Mouse (Mus musculus) Patski (cell line): ENCODE measurements at regions not wholly inside any gene's neighbourhood (a gene's known extent, or its start where the extent isn't known, plus 50 kb on each side); places are given as distances from the start of the nearest gene placed in this dataset.

Source experiments
- ATAC-seq: fragments of 100-300 bp; one replicate; pipeline ENCODE4 v1.8.0; 2021
- CTCF ChIA-PET: fragments of 350-600 bp; sonication (Branson Sonifier 250); formaldehyde crosslinking; loops from one replicate; lab custom pipeline; 2022; ENCODE audit warnings: inconsistent platforms; lab: Charles Lee
- POLR2A ChIA-PET: fragments of 350-600 bp; sonication (Branson Sonifier 250); formaldehyde crosslinking; loops from one replicate; lab custom pipeline; 2022; ENCODE audit warnings: antibody characterized with exemption, inconsistent platforms; lab: Charles Lee
- DNase-seq: peaks from one replicate; pipeline ENCODE4 v3.0.0-alpha.2; 2011; ENCODE audit warnings: low read depth, low spot score
- H3K27me3 ChIP-seq: fragments of 371-371 bp; one replicate; pipeline ENCODE4 v1.5.1; 2021
- CTCF ChIP-seq: fragments of 100-300 bp; IDR thresholded peaks from one replicate; pipeline ENCODE4 v1.5.1; 2021
- in situ Hi-C: fragments of 300-500 bp; cut with MboI; formaldehyde crosslinking; loops from 3 replicates; pipeline ENCODE4 v1.11.1; 2018; ENCODE audit warnings: low pct_unique_long_range_greater_than_20kb, mixed read lengths

DNA sequence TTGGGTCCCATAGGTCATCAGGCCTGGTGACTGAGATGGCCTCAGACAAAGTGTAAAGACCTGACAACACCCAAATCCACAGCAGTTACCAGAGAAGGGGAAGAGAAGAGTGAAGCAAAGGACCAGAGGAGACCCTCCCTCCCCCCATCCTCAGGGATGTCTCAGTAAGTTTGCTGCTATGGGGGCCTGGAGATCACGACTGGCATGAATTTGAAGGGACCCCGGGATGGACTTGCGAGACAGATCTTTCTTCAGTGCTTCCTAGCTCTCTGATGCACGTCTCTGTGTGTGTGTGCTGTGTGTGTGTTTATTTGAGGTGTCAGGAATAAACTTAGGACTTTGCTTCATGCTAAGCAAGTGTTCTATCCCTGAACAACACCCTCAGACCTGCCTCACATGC, 70.1 kb upstream of the Epcam start:
- ATAC-seq (no peak), DNase-seq (no peak)
- in situ Hi-C loops: no loop called here
- CTCF ChIA-PET: no interaction called here
- POLR2A ChIA-PET: interaction anchor here (0.5 kb wide), 1 partner anchor 1205 kb away, joined by 5 read pairs; no protein-coding TSS in a partner anchor
- H3K27me3 ChIP-seq: no peaks in the 10 kb centered on the region
- TF ChIP-seq CTCF: no peak

- no peak for ATAC-seq
- DNase-seq: no peak
- no peak for TF ChIP-seq CTCF
- H3K27me3 ChIP-seq: no peaks in the 10 kb centered on the region
- CTCF ChIA-PET: no interaction called here
- POLR2A ChIA-PET: no interaction called here
- in situ Hi-C loops: no loop called here
Observed at GRCm38 (mm10) chr17:87566296-87566695, 69.5 kb upstream of the Epcam start.

- POLR2A ChIA-PET: no interaction called here
- DNase-seq: no peak
- no peak for TF ChIP-seq CTCF
- ATAC-seq: no peak
- CTCF ChIA-PET: no interaction called here
- in situ Hi-C loops: no loop called here
- no peaks in the 10 kb centered on the region for H3K27me3 ChIP-seq
Observed at GRCm38 (mm10) chr17:87566996-87567395, 68.8 kb upstream of the Epcam start.

GRCm38 (mm10) chr17:87567475-87567874, 68.3 kb upstream of the Epcam start:
- no peak for DNase-seq
- no peak for TF ChIP-seq CTCF
- ATAC-seq: no peak
- POLR2A ChIA-PET: interaction anchor here (0.6 kb wide), 1 partner anchor 299 kb away, joined by 3 read pairs; no protein-coding TSS in a partner anchor
- H3K27me3 ChIP-seq: no peaks in the 10 kb centered on the region
- CTCF ChIA-PET: no interaction called here
- in situ Hi-C loops: no loop called here

- POLR2A ChIA-PET: interaction anchor here (0.6 to 1.6 kb wide), 4 partner anchors 123 to 407 kb away, joined by 3 to 7 read pairs (median 4); partner anchors contain the start of gene Calm2
- TF ChIP-seq CTCF: no peak
- ATAC-seq (no peak), DNase-seq (no peak)
- no peaks in the 10 kb centered on the region for H3K27me3 ChIP-seq
- in situ Hi-C loops: loop anchor here (5.0 to 10.0 kb wide), 4 partner anchors 258 to 645 kb away; no protein-coding TSS in a partner anchor
- CTCF ChIA-PET: interaction anchor here (1.1 to 2.8 kb wide), 3 partner anchors 17 to 254 kb away, joined by 3 to 26 read pairs (median 3); no protein-coding TSS in a partner anchor
Observed at GRCm38 (mm10) chr17:87569981-87570380, 65.8 kb upstream of the Epcam start.

DNA sequence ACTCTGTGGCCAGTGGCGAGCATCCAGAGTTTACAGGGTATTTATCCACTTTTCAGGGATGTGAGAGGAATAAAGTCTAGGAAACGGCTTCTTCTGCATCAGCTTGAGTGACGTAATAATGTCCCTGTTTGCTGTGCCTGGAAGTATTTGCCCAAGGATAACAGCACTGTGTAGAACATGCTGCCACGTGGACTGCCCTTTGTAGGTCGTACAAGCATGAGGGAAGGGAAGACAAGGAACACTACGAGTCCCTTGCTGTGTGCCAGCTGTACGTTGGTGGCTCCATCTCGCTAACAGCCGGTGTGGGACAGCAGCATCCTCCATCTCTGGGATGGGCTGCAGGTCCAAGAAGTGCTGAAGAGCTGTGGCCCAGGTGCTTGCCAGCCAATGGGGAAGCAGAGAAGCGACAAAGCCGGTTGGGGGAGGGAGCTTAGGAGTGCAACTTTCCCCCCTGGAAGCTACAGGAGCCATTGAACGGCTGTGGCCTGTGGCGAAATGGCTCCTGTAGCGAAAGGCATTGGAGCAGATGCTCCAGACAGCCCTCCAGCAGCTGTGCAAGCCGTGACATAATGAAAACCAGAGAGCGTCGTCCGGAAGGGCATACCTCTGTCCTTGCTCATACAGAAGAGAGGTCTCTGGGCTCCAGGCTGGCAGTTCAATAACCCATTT, 65.0 kb upstream of the Epcam start:
- H3K27me3 ChIP-seq: no peaks in the 10 kb centered on the region
- ChIA-PET POLR2A (interaction anchor here (1.0 to 1.6 kb wide), 5 partner anchors 13 to 256 kb away, joined by 3 to 5 read pairs (median 3); partner anchors contain the start of gene Calm2), CTCF (interaction anchor here (1.1 to 2.8 kb wide), 6 partner anchors 18 to 255 kb away, joined by 3 to 26 read pairs (median 4); no protein-coding TSS in a partner anchor)
- DNase-seq (peak; percentile 58), ATAC-seq (peak; percentile 83)
- in situ Hi-C loops: loop anchor here (5.0 to 10.0 kb wide), 4 partner anchors 259 to 646 kb away; no protein-coding TSS in a partner anchor
- TF ChIP-seq CTCF: no peak

- in situ Hi-C loops: loop anchor here (5.0 to 10.0 kb wide), 4 partner anchors 259 to 647 kb away; no protein-coding TSS in a partner anchor
- peak; percentile 85 for ATAC-seq
Observed at GRCm38 (mm10) chr17:87571345-87571932, 64.3 kb upstream of the Epcam start.

DNA sequence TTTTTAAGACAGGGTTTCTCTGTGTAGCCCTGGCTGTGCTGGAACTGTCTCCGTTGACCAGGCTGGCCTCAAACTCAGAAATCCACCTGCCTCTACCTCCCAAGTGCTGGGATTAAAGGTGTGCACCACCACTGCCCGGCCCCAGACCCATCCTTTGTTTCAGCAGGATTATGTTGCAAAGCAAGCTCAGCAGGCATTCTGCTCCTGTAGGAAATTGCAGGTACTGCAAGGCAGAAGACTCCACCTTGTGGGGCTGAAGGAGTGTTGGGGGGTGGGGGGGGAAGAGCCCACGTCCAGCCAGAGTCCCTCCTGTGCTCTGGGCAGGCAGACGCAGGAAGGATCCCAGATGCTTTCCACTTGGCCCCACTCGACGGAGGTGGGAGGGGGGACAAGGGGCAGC, 52.2 kb upstream of the Epcam start:
- ChIA-PET POLR2A (interaction anchor here (1.5 kb wide), 1 partner anchor 12 kb away, joined by 5 read pairs; no protein-coding TSS in a partner anchor), CTCF (no interaction called here)
- no peak for TF ChIP-seq CTCF
- DNase-seq: no peak
- no peaks in the 10 kb centered on the region for H3K27me3 ChIP-seq
- ATAC-seq: no peak
- in situ Hi-C loops: loop anchor here (25.0 kb wide), 1 partner anchor 1096 kb away; no protein-coding TSS in a partner anchor

More at GRCm38 (mm10) chr17:87571345-87571932, 64.3 kb upstream of the Epcam start:
- ChIA-PET POLR2A (interaction anchor here (1.0 to 1.6 kb wide), 5 partner anchors 13 to 256 kb away, joined by 3 to 5 read pairs (median 3); partner anchors contain the start of gene Calm2), CTCF (interaction anchor here (1.2 to 2.8 kb wide), 5 partner anchors 17 to 256 kb away, joined by 3 to 26 read pairs (median 5); no protein-coding TSS in a partner anchor)
- peak; percentile 87 for DNase-seq
- H3K27me3 ChIP-seq: no peaks in the 10 kb centered on the region
- TF ChIP-seq CTCF: peak; percentile 99

DNA sequence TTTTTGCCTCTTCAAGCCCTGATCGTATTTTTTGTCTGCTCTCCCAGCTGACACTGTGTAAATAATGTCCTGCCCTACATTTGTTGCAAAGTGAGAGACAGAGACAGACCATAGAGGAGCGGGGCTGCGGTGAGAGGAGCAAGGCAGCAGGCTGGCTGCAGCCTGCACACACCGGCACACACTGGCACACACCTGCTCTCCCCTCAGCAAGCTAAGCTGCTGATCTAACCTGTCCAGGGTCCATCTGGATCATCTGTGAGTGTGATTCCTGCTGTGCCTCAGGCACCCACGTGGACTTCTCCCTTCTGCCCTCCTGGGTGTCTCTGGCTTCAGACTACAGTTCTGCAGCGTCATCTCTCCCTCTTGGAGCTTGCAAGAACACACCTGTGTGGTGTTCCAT, 50.4 kb upstream of the Epcam start:
- POLR2A ChIA-PET: no interaction called here
- in situ Hi-C loops: loop anchor here (25.0 kb wide), 1 partner anchor 1098 kb away; no protein-coding TSS in a partner anchor

More for the DNA sequence above, 50.4 kb upstream of the Epcam start:
- TF ChIP-seq CTCF: no peak
- DNase-seq: no peak
- H3K27me3 ChIP-seq: no peaks in the 10 kb centered on the region
- no peak for ATAC-seq
- CTCF ChIA-PET: no interaction called here
